Mouse (Mus musculus) cerebellum, postnatal 36 days (tissue): ENCODE results near the gene Mtmr3.
A peak's percentile ranks its signal among the peaks of the same experiment; 100 is the strongest.

Source experiments
- DNase-seq, 2 experiments: peaks; one replicate each; pipeline ENCODE4 v3.0.0; 2021 to 2022; ENCODE audit warnings: mixed read lengths in 2 of 2

The Mtmr3 gene

DNA sequence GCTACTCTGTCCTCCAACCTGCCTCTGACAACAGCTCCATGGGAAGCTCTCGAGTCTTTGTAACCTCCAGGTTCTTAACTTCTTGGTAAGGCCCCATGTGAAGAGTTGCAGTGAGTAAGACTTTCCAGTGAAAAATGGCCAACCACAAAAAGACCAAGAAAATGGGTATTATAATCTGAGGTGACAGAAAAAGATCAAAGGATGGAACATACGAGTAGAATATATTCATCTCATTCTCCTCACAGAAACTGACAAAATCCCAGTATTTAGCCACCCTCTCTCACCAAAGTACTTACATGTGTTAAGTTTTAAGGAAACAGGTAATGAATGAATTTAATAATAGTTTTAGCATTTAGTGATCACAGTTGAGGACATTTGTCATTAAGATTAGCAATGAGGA lies 88.2 kb downstream of the Mtmr3 start:
- no peak for DNase-seq

DNA sequence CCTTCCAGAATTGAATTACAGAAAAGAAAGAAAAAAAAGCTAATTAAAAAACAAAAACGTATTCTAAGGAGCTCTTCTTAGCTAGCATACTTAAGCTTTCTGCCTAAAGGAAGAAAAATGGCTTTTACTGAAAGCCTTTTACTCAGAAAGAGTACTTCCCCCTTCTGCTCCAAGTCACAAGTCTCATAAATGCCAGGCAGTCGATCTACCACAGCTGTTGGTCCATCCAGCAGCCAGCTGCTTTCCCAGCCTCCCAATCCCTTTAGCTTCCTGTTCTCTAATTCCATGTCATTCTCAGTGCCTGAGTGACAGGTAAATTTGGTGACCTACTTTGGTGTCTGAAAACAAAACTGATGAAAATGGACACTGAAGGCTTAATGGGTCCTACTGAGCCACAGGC lies 92.5 kb downstream of the Mtmr3 start:
- no peak for DNase-seq

DNA sequence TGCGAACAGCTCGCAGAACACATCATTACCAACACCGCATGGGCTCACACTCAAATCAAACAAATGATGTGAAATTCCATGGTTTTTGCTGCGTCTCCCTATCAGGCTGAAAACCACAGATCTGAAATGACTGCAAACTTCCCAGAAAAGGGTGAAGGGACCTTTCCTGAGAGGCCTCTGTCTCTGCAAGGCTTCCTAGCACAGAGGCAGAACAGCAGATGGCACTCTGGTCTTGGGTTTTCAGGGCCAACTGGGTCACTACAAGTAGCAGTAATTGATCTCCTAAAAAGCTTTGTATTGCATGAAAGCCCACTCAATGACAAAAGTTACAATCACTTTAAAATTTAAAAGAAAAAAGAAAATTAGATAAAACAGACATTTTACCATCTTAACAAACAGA lies 93.8 kb downstream of the Mtmr3 start:
- peak in 1 of 2 experiments; percentile 20 for DNase-seq

DNA sequence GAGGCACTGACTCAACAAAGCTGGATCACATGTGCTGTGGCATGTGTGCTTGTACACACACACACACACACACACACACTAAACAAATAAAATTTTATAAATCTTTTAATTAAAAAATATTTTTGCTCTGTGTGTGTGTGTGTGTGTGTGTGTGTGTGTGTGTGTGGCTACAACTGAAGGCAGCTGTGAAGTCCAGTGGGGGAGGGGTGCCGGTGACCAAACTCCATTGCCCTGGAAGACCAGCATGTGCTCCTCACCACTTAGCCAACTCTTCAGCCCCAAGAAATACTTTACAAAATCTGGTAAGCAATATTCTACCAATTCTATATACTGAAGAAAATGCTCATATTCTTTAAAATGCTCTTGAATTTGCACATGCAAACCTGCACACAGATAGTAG lies 94.4 kb downstream of the Mtmr3 start:
- DNase-seq, result no peak

DNA sequence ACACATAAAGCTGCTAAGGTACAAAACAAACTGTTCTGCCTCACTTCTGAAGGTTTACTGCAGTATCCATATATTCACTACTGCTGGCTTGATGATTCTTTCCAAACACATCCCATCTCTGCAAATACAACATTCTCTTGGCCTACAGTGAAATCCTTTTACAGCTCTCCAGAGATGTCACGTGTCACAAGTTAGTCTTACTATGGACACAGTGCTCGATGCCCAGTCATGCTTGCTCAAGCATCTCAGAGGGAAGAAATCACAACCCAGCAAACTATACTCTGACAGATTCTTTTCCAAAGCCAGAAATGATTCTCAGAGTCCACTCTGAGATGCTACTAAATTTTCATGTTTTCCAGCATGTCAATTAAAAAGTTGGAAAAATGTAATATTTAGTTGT lies 95.2 kb downstream of the Mtmr3 start:
- DNase-seq, result no peak

DNA sequence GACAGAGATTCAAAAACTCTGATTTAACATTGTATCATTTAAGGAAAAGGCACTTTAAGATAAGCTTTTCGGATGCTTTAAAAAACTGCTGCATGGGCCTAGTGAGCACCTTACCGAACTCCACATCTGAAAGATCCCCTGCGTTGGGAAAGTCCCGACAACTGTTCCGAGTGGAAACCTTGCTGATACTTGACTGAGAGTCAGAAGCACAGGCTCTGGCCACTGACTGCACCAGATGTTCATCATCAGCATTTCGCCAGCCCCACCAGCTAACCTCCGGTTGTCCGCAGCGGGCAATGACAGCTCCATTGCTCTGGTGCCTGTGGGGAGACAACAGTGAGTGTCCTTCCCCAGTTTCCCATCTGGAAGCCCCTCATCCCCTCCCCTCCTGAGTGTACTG lies 95.9 kb downstream of the Mtmr3 start:
- DNase-seq, result no peak

DNA sequence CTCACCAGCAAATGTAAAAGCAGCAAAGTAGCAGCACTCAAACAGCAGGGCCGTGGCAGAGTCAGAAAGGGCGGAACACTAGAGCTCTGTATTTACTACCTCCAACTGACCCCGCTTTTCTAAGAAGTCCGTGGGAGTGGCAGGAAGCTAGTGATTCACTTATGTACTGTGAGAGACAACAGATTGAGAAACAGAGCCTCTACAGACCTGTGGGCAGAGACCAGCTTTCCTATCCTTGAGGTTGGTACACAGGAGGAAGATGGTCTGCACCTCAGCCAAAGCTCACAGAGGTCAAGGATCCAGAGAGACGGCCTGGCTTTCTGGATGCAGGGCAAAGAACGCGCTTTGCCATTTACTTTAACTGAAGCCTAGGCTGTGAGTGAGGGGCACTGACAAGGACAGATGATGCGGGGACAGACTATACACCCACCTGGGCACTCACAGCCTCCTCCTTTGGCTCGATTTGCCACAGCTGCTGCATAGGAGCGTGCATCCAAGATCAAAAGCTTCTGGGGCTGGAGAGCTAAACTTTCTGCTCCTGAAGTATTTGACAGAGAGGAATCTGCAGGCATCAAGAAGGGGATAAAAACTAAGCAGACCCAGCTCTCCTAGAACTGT lies 97.1 kb downstream of the Mtmr3 start:
- DNase-seq, result no peak

DNA sequence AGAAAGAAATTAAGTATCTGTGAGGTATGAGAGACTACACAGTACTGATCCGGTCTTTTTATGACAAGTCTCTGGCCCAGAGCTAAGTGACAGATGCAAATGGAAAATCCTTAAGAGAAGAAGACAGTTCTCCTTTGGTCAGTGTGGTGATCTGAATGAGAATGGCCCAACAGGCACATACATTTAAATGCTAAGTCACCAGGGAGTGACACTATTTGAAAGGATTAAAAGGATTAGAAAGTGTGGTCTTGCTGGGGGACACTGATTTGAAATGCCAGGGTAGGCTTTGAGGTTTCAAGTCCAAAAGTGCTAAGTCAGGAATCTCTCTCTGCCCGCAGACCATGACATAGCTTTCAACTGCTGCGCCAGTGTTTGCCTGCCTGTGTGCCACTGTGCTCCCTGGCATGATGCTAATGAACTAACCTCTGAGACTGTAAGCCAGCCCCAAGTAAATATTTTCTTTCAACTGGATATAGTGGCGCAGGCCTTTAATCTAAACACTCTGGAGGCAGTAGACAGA lies 99.6 kb downstream of the Mtmr3 start:
- DNase-seq, result no peak

DNA sequence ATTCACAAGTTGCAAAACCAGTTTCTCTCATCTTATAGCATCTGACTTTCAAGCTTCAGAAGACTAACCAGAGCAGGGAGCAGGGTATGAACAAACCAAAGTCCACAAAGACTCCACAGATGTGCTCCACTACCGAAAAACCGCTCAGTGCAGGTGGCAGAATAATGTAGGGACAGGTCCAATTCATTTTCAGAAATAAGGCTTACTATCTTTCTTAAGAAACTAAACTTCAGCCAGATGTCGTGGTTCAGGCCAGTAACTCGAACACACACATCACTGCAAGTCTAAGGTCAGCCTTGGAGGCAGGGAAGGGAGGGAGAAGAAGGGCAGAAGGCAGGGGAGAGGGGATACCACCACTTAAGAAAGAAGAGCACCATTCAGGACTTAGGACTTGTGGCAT lies 105.5 kb downstream of the Mtmr3 start:
- DNase-seq, result no peak

DNA sequence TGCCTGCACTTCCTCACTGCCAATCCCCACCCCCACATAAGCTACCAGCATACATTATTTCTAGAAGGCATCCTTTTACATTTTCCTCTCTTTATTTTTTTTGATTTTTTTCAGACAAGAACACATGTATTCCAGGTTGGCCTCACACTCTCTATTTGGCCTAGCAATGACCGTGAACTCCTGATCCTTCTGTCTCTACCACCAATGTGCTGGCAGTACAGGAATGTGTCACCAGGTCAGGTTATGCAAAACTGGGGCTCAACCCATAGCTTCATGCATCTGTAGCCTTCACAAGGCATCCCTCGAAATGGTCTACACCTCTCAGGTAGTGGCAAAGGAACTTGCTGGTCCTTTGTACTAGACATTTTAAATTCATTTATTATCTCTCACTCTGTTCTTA lies 105.9 kb downstream of the Mtmr3 start:
- no peak for DNase-seq

DNA sequence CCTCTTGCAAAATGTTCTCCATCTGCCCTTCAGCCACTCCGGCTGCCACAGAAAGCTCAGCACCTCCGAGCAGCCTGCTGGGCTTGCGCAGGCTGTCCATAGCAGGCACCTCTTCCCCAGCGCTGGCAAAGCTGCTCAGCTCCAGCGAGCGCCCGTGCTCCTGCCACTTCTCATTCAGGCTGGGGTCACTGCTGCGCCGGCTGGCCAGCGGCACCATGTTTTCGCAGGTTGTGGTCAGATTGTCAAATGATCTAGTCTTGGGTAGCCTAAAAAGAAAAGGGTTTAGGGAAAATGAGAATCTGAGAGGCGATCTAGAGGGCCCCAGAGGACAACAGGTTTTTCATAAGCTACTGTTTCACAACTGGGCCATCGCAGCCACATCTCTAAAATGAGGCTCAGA lies 106.3 kb downstream of the Mtmr3 start:
- DNase-seq, result no peak

DNA sequence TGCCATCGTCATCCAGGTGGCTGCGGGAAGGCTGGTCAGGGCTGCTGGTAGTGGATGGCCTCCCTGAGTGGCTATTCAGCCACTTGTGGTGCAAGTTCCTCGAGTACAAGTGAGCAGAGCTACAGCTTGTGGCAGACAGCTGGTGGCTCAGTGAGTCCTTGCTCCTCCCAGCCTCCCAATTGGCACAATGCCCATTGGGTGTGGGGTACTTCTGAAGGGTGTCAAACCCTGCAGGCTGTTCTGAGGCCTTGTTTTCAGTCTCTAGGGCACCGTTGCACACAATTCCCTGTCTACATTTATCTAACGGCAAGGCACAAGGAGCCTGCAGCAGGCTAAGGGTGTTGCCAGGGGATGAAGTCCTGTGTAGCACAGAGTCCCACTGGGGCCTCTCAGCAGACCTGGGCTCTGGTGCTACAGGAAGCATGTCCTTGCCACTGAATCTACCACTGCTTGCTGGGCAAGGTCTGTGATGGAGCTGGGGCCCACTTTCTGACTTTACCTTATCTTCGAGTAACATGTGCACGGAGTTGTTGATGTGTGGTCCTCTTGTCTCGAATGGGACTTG lies 107.2 kb downstream of the Mtmr3 start:
- peak; percentile 32 to 44 for DNase-seq

DNA sequence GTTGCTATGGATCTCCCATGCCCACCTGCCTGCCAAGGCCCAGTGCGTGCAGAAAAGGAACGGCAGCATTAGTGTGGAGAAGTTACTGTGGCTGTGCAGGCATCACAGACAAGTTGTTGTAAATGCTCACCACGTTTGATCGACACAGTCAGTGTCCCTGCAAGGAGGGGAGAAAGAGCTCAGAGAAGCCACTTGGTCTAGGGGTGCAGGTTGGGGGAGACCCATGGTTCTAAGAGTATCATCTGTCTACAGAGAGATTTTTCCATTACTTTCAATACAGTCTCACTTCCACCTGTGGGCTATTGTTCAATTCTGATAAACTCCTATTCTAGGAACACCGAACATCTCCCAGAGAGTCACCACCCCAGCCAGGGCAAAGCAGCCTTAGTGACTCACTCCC lies 110.1 kb downstream of the Mtmr3 start:
- DNase-seq, result no peak

DNA sequence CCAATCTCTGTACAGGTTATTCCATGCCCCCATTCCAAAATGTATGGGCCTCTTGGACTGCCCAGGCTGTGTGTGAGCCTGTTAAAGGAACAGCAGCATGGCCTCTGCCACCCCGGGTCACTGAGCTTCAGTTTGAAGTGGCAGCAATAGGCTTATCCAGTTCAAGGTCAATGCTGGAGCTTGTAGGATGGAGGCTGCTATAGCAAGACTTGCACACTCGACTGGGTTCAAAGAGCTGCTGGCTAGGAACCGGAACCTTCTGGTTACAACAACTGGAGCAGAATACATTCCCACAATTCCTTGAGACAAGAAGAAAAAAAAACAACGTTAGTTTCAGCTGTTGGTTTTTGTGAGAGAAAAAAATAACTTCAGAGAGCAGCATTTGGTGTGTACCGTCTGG lies 112.0 kb downstream of the Mtmr3 start:
- no peak for DNase-seq

DNA sequence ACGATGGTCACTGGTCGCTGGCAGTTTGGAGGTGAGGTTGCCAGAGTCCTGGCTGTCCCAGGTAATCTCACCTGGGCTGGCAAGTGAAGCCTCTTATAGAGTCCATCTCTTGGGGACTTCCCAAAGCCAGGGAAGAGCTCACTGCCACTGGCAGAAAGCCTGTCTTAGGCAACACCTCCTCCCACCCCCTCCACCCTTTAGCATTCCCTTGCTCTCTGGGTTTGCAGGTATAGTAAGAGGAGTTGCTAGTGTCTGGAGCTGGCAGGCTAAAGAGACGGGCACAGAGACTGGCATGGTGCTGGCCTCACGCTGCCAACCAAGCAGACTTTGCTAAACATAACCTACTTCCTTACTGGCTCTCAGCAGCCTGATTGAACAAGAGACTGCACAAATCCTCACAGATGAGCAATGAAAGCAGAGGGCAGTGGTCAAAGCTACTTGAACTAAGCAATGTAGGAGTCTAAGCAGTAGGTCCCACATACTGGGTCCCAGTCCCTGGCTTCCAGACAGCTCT lies 118.4 kb downstream of the Mtmr3 start:
- peak; percentile 47 to 51 for DNase-seq

DNA sequence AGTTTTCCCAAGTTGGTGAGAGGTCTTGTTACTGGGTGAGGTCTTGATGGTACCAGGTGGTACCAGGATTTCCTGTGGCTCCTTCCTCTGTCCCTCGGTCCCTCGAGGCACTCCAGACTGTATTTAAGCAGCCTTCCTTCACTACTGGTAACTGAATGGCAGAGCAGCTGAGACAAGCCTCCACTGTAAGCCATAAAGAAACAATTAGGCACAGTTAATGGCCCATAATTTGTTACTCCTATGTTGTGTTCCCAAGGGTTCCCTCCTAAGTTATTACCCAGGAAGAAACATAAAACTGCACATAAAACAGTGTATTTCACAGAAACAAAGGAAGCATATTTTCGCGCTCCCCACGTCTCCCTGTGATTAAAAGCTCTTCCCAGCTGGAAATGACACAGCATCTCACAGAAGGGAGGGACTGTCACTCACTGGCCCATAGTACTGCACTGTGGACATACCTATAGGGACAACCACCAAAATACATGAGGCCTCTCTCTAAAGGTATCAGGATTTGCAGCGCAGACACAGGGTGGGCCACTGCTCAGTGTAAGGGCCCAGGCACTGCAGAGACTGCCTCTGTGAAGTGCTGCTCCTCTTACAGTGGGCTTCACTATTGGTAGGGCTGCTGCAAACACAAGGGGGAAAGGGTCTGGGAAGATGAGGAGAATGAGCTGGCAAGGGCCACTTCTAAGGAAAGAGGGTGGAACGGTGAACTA lies 122.0 kb downstream of the Mtmr3 start:
- no peak for DNase-seq

DNA sequence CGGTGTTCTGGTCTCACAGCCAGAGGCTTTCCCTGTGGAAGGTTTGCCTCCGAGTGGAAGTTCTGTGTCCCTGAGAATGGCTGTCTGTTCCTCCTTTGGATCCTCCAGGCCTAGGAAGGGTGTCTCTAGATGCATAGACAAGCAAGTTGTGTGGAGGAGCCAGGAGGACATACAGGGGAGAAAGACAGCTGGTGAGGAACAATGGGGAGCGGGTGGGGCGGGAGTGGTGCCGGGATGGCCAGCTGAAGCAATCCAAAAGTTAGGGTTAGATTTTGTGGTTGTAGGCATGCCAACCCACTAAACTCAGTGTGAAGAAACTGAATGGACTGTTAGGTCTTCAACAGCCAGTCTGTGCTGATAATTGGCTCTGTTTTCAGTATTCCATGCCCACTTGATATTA lies 122.9 kb downstream of the Mtmr3 start:
- no peak for DNase-seq

DNA sequence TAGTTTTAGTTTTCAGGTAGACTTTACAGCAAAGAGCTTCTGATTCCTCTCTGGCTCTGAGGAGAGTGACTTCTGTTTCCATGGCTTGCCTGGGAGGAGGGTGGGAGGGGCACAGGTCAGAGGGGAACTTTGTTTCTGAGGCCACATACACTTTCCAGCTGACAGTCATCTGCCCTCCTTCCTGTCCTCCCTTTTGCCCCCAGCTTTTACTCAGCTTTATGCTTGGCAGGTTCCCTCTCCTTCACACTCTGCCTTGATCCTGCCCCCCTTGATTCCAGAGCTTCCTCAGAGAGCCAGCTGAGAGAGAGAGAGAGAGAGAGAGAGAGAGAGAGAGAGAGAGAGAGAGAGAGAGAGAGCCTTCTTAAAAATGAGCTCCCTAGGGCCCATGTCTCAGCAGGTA lies 123.4 kb downstream of the Mtmr3 start:
- DNase-seq, result no peak

DNA sequence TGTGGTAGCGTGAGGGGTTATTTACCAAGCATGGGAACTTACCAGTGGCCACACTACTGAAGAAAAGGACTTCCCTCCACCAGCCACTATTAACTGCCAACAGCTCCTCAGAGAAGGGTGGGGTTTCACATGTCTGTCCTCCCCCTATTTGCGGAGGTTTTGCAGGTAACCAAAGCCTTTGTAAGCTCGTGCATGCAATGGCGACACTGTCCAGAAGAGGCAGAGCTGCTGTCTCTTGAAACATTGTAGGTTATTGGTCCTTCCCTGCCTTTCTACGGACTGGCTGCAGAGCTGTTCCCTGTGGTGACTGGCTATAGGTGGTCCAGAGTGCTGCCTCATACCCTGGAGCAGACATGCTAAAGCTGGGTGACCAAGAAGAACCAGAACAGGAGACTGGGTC lies 125.6 kb downstream of the Mtmr3 start:
- no peak for DNase-seq

DNA sequence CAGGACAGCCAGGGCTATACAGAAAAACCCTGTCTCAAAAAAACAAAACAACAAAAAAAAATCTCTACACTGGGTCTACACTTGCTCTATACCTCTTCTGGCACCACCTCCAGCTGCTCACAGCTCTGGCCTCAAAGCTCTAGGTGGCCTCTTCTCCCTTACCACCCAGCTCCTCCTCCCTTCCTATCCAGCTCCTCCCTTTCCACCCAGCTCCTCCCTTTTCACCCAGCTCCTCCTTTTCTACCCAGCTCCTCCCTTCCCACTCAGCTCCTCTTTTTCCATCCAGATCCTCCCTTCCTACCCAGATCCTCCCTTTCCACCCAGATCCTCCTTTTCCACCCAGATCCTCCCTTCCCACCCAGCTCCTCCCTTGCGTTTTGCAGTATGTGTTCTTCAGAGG lies 127.2 kb downstream of the Mtmr3 start:
- DNase-seq, result no peak

DNA sequence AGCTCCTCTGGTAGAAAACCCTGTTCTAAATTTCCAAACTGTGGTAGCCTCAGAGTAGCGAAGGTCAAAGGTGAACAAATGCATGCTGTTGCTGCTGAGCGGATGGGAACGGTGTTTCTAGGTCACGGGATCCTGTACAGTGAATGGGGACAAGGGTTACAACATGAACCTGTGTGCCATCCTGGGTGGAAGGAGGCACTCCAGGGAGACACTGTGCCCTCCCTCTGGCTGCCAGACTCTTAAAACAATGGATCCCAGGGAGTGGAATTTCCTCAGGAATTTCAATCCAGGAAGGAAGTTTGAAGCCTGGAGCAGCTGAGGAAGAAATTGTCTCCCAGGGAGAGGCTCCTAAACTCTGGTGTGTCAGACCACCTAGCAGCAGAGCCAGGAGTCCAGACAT lies 128.5 kb downstream of the Mtmr3 start:
- no peak for DNase-seq

DNA sequence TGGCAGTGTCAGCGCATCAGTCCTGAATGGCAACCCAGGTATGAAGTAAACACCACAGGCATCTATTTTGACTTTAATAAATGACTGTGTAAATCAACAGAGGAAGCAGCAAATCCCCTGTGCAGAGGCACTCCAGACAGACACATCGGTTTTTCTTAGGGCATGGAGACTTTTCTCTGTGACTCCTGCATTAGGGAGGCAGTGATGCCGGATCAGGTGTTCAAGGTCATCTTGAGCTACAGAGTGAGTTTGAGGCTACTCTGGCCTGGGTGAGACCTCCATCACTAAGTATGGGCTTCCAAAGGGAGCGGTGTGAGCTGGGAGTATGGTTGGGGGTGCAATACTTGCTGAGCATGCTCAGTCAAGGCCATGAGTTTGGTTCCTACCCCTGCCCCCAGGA lies 130.0 kb downstream of the Mtmr3 start:
- no peak for DNase-seq

DNA sequence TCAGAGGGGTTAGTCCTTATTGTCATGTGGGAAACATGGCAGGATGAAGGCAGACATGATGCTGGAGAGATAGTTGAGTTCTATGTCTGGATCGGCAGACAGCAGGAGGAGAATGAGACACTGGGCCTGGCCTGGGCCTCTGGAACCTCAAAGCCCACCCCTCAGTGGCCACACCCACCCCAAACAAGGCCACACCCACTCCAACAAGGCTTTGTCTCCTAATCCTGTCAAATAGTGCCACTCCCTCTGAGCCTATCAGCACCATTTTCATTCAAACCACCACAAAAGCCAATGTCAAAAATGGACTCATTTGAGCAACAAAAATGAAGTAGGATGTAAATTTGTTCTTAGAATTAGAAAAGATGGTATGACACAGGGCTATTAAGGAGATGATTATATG lies 130.5 kb downstream of the Mtmr3 start:
- DNase-seq, result no peak

DNA sequence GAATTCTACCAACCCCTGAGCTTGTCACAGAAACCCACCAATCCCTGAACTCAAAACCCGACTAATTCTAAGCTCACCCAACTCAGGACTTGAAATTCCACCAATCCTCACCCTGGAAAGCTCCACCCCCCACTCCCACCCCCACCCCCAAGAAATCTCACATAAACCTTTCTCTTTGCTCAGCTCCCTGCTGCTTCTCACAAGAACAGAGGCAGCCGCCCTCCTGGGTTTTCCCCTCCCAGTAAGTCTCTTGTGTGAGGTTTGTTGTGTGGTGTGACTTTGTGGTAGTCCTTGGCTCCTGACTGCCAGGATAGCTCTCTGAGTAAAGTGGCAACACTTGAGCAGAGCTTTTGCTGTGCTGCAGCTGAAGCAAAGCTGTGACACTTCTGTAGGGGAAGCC lies 131.8 kb downstream of the Mtmr3 start:
- DNase-seq, result no peak
